Mouse (Mus musculus): Measurements from ENCODE around the gene S100g.

- TF ChIP-seq CTCF (IDR thresholded peaks at IDR 0.05; ENCODE audit: low read depth, low read length): no peak
- no peak for TF ChIP-seq GATA1 (IDR thresholded peaks at IDR 0.05; ENCODE audit: borderline replicate concordance, low read length)
- no peak for TF ChIP-seq TAL1 (conservative IDR thresholded peaks at IDR 0.05; ENCODE audit: low read depth, low read length)
These were observed 42.8 kb downstream of the S100g start for GRCm38 (mm10) chrX:162921487-162922125.

Measured in G1E (cell line).